Mouse (Mus musculus) thymus, adult 2 months (tissue): ENCODE measurements at regions not wholly inside any gene's neighbourhood (a gene's known extent, or its start where the extent isn't known, plus 50 kb on each side); places are given as distances from the start of the nearest gene placed in this dataset.

Experiments
- DNase-seq: peaks from one replicate; pipeline ENCODE4 v3.0.0; 2021
- H3K27ac ChIP-seq: fragments of 200-500 bp; 2 replicates; pipeline ENCODE4 v1.5.1; 2012; ENCODE audit warnings: low read length, control low read depth; ENCODE audit not compliant: control insufficient read depth, insufficient read depth
- H3K27me3 ChIP-seq: fragments of 200-500 bp; 2 replicates; pipeline ENCODE4 v1.6.1; 2012; ENCODE audit warnings: mild to moderate bottlenecking, low read length, moderate library complexity, mixed read lengths; ENCODE audit not compliant: control insufficient read depth, insufficient read depth
- H3K36me3 ChIP-seq: fragments of 200-500 bp; 2 replicates; pipeline ENCODE4 v1.6.1; 2012; ENCODE audit warnings: mild to moderate bottlenecking, low read length, moderate library complexity; ENCODE audit not compliant: control insufficient read depth, insufficient read depth
- H3K4me1 ChIP-seq: fragments of 200-500 bp; replicated peaks from 2 replicates; pipeline ENCODE4 v1.6.1; 2012; ENCODE audit warnings: low read length; ENCODE audit not compliant: control insufficient read depth, insufficient read depth
- H3K4me3 ChIP-seq: fragments of 200-500 bp; 2 replicates; pipeline ENCODE4 v1.5.1; 2012; ENCODE audit warnings: mild to moderate bottlenecking, low read length, control low read depth, moderate library complexity; ENCODE audit not compliant: control insufficient read depth, insufficient read depth
- CTCF ChIP-seq: fragments of 200-500 bp; IDR thresholded peaks from 2 replicates; pipeline ENCODE4 v1.5.1; 2012; ENCODE audit warnings: mild to moderate bottlenecking, control low read depth, low read length, moderate library complexity, borderline replicate concordance; ENCODE audit not compliant: control insufficient read depth, poor library complexity, insufficient read depth; ENCODE audit errors: extremely low read depth
- POLR2A ChIP-seq: fragments of 200-500 bp; IDR thresholded peaks from 2 replicates; pipeline ENCODE4 v1.6.1; 2012; ENCODE audit warnings: mild to moderate bottlenecking, low read length, control low read depth, moderate library complexity; ENCODE audit not compliant: control insufficient read depth, poor library complexity, insufficient read depth; ENCODE audit errors: extremely low read depth
- WGBS: fragments of 180-500 bp; shearing (Covaris S2); methylation state at CpG from one replicate; pipeline ENCODE4 v1.1.7; 2018; 5-methylcytosine and 5-hydroxymethylcytosine counted together

DNA sequence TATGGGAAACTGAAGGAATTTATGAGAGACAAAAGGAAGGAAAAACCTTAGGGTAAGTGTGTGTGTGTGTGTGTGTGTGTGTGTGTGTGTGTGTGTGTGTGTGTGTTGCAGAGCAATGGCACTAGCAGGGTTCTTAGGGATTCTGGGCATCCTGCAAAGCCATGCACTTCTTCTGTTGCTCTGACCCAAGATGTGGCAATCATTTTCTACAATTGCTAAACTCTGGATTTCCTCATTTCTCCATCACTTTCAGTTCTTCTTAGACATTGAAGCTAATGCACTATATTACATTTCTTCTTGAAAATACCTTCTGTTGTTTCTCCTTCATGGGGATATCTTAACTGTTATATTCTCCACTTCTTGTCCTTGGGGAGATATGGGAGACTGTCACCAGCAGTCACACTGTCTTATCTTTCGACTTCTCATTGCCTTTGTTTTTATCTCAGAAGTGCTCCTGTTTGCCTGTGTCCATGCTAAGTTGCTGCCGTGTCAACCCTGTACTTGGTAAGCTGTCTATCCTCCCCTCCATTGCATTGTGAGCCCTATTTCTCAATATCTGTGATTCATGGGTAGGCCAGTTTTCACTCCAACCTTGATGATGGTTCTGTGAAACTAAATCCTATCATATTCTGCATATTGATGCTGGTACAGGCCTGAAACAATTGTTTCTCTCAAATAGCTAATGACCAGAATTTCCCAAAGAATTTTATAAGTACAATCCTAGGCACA lies 742.4 kb downstream of the Gm826 start:
- Histone ChIP-seq H3K4me1 (no peaks in the 10 kb centered on the region), H3K27me3 (no peaks in the 10 kb centered on the region), H3K36me3 (no peaks in the 10 kb centered on the region), H3K27ac (no peak overlapping the region), H3K4me3 (no peak overlapping the region)
- TF ChIP-seq CTCF, result no peak
- no peak for TF ChIP-seq POLR2A
- WGBS, result 82% methylated on average over 2 of the region's 2 CpGs
- DNase-seq, result no peak

DNA sequence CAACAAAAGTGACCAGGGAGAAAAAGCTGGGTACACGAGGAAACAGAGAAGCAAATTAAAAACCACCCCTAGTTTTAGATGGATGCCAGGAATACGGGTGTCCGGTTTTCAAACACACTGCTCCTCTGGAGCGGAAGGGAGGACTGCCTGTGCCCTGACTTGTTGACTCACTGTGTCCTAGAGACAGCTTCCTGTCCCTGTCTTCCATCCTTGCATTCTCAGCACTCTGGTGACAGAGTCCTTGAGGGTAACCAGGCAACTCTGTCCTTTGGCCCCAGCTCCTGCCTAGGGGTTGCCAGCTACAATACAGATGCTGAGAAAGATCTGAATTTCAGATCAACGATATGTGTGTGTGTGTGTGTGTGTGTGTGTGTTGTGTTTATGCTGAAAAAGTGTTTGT lies 741.1 kb downstream of the Gm826 start:
- Histone ChIP-seq H3K27ac (no peak overlapping the region), H3K4me1 (no peaks in the 10 kb centered on the region), H3K36me3 (no peaks in the 10 kb centered on the region), H3K27me3 (no peaks in the 10 kb centered on the region), H3K4me3 (no peak overlapping the region)
- 64% methylated on average over 5 of the region's 5 CpGs for WGBS
- TF ChIP-seq CTCF (no peak), POLR2A (no peak)
- DNase-seq, result no peak

DNA sequence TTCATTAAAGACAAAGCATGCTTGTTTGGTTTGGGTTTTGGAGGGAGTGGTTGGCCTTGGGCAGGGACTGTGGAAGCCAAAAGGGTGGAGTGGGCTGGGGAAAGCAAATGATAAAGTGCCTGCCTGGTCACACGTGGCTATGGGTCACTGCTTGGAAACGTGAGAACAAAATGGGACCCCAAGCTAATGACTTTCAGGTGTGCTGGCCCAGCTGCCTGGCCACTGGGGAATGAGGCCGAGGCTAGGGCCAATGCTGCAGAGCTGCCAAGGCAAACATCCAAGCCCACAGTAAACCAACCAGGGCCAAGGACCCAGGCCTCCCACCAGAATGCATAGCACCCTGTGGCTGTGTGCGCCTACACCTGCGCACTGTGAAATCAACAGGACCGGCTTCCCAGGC lies 737.7 kb downstream of the Gm826 start:
- no peak for DNase-seq
- H3K27me3 ChIP-seq, result no peaks in the 10 kb centered on the region
- no peak overlapping the region for H3K27ac ChIP-seq
- TF ChIP-seq CTCF (no peak), POLR2A (no peak)
- WGBS, result 81% methylated on average over 6 of the region's 6 CpGs
- no peaks in the 10 kb centered on the region for H3K36me3 ChIP-seq
- no peak overlapping the region for H3K4me3 ChIP-seq
- H3K4me1 ChIP-seq, result no peaks in the 10 kb centered on the region

DNA sequence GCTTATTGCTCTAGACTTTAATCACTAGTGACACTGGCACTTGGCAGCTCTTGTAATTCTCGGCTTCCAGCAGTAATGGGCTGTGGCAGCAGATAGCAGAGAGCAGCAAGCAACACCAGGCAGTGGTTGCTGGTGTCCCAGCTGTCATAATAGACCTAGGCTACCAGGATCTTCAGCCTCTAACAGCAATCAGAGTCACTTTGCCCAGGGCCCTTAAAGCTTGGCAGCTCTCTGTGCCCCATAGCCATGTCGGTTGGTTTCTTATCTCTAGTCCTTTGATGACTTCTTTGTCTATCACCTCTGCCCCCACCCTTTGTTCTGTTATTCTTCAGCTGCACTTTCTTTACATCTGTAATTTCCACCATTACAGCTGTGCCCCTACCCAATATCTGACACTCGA lies 735.9 kb downstream of the Gm826 start:
- H3K27me3 ChIP-seq, result no peaks in the 10 kb centered on the region
- TF ChIP-seq POLR2A (no peak), CTCF (no peak)
- H3K4me3 ChIP-seq, result no peak overlapping the region
- H3K27ac ChIP-seq, result no peak overlapping the region
- WGBS, result 65% methylated on average over 3 of the region's 3 CpGs
- no peaks in the 10 kb centered on the region for H3K4me1 ChIP-seq
- H3K36me3 ChIP-seq, result no peaks in the 10 kb centered on the region
- DNase-seq, result no peak

DNA sequence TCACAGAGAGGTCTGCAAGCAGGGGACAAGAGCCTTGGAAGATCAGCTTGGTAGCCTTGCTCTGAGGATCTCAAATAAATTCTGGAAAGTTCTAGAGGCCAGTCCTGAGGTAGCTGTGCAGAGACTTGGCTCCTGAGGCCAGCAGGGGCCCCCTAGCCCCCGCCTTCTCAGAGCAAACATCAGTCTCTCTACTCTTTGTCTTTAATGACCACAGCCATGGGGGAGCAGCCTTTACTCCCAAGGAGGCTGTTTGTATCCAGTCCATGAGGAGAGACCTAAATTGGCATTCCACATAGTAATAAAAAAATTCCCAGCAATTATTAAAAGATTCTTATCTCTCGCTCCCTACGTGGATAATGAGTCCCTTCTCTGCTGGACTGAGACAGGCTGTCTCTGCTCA lies 726.8 kb downstream of the Gm826 start:
- DNase-seq, result no peak

DNA sequence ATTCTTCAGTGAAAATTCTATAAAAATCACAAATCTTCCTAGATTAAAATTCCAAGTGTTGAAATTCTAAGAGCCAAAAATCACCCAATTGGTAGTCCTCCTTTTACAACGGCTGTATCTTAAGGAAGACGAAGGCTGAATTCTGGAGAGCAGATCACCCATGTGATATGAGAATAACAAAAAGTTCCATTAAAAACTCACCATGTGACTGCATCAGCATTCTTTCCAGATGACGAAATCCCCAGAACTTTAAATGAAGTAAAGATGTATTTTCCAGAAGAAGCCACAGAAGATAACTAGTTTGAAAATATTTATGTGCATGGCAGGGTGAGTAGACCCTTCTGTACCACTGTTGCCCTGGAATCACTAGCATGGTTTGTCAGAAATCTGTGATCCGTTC lies 723.5 kb downstream of the Gm826 start:
- Histone ChIP-seq H3K27me3 (no peaks in the 10 kb centered on the region), H3K4me3 (no peak overlapping the region), H3K27ac (no peak overlapping the region), H3K4me1 (no peaks in the 10 kb centered on the region), H3K36me3 (no peaks in the 10 kb centered on the region)
- WGBS, result 85% methylated on average over 4 of the region's 4 CpGs
- TF ChIP-seq POLR2A (no peak), CTCF (no peak)
- no peak for DNase-seq

More for the DNA sequence above, 726.8 kb downstream of the Gm826 start:
- Histone ChIP-seq H3K4me3 (no peak overlapping the region), H3K27ac (no peak overlapping the region), H3K4me1 (no peaks in the 10 kb centered on the region), H3K27me3 (no peaks in the 10 kb centered on the region), H3K36me3 (no peaks in the 10 kb centered on the region)
- TF ChIP-seq CTCF (no peak), POLR2A (no peak)
- 75% methylated on average over 3 of the region's 3 CpGs for WGBS

DNA sequence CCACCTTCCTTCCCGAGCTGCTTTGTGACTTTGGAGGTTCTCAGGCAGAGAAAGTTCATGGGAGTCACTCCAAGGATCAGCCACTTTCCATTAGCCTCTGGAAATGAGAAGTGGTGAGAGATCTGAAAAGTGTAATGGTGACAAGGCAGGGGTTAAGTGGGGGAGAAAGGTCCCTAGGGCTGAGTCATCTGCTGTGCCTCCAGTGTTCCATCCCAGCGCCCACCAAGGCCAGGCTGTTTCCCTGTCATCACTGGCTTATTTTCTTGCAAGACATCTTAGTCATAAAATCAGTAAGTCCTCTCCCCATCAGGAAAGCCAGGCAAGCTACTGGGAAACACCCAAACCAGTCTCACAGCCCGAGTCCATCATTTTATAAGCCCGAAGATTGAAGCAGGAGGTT lies 717.3 kb downstream of the Gm826 start:
- Histone ChIP-seq H3K4me1 (no peaks in the 10 kb centered on the region), H3K4me3 (no peak overlapping the region), H3K27ac (no peak overlapping the region), H3K36me3 (no peaks in the 10 kb centered on the region), H3K27me3 (no peaks in the 10 kb centered on the region)
- 81% methylated on average over 4 of the region's 4 CpGs for WGBS
- DNase-seq, result no peak
- TF ChIP-seq CTCF (no peak), POLR2A (no peak)

DNA sequence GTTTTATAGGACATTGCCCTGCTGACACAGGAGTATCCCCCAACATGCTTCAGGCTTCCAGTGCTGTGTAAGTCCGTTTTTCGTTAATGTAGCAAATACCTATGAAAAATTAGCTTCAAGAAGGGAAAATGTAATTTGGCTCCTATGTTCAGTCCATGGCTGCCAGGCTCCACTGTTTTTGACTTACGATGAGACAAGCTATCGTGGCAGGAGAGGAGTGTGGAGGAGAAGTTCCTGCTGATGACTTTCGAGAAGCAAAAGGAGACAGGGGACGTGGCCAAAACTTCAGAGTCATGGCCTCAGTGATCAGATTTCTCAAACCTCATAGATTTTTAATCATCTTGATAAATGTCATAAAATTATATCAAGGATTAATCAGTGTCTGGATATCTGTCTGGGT lies 712.7 kb downstream of the Gm826 start:
- H3K4me1 ChIP-seq, result no peaks in the 10 kb centered on the region
- H3K4me3 ChIP-seq, result no peak overlapping the region
- no peaks in the 10 kb centered on the region for H3K27me3 ChIP-seq
- TF ChIP-seq CTCF, result no peak
- no peak for TF ChIP-seq POLR2A
- WGBS, result 86% methylated on average over 6 of the region's 6 CpGs
- DNase-seq, result no peak
- no peak overlapping the region for H3K27ac ChIP-seq
- no peaks in the 10 kb centered on the region for H3K36me3 ChIP-seq
